Mouse (Mus musculus): ENCODE measurements at regions not wholly inside any gene's neighbourhood (a gene's known extent, or its start where the extent isn't known, plus 50 kb on each side); places are given as distances from the start of the nearest gene placed in this dataset.

- TF ChIP-seq CTCF (IDR thresholded peaks at IDR 0.05; ENCODE audit: control insufficient read depth, insufficient read depth, insufficient read length) (no peak), MAX (IDR thresholded peaks at IDR 0.05) (no peak), USF1 (IDR thresholded peaks at IDR 0.05; ENCODE audit: low read depth) (no peak)
Observed at GRCm38 (mm10) chr1:88825215-88825614, 123.2 kb upstream of the Arl4c start.

All from C2C12 (cell line).